Comparison of ENCODE assay signal across 15 mouse cellular contexts in the genomic region with DNA sequence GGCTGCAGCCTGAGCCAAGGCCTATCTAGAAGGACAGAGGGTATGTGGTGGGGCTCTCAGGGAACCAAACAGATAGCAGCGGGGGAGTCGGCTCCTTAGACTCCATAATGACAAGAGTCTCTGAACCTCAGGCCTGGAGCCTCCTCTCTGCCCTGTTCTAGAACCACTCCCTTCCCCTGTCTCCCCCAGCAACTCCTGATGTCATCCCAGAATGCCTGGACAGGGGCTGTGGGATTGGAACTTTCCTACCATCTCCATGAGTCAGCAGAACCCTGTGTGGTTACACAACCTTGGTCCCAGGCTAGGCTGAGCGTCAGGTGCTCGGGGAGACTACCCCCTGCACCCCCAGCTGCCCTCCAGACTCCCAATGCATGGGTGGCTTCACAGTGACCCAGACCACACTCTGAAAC. TPM values are rescaled to one million over a fixed set of nuclear protein-coding genes. Genes with fewer than 3 reads are reported as not detected.
A peak's percentile ranks its signal among the peaks of the same experiment; 100 is the strongest.
DNase-seq lines count a peak whose midpoint lies in the region; ATAC-seq and TF ChIP-seq lines count a peak whose summit lies in the region.
"Had no signal": no experiment of that assay in that cellular context is flagged by ENCODE, and none has a peak within 500 bp of the region (broad histone marks: within the 10 kb centered on the region; RNA-seq: fewer than 3 reads in every experiment).

No protein-coding gene starts in this region.

- peaks cover 6% of the 10 kb centered on the region for H3K27me3 ChIP-seq in limb, embryonic 13.5 days
- peaks cover 35% of the 10 kb centered on the region for H3K27me3 ChIP-seq in limb, embryonic 10.5 days (ENCODE audit: low read depth, poor library complexity, severe bottlenecking)
- H3K27me3 ChIP-seq in liver, embryonic 16.5 days (ENCODE audit: control insufficient read depth, insufficient read depth, low read depth, low read length): no peaks in the 10 kb centered on the region
- H3K27me3 ChIP-seq: forebrain, embryonic 15.5 days; midbrain, embryonic 13.5 days; neural tube, embryonic 13.5 days had no signal

- no peaks in the 10 kb centered on the region for H3K36me3 ChIP-seq in limb, embryonic 13.5 days
- H3K36me3 ChIP-seq in limb, embryonic 10.5 days: no peaks in the 10 kb centered on the region
- H3K36me3 ChIP-seq in liver, embryonic 16.5 days (ENCODE audit: control insufficient read depth, insufficient read depth): no peaks in the 10 kb centered on the region
- H3K36me3 ChIP-seq: embryonic facial prominence, embryonic 13.5 days; forebrain, embryonic 15.5 days; midbrain, embryonic 13.5 days; neural tube, embryonic 13.5 days had no signal

- H3K9me3 ChIP-seq in limb, embryonic 13.5 days: no peaks in the 10 kb centered on the region
- no peaks in the 10 kb centered on the region for H3K9me3 ChIP-seq in limb, embryonic 10.5 days (replicated peaks)
- H3K9me3 ChIP-seq in liver, embryonic 16.5 days (replicated peaks; ENCODE audit: control insufficient read depth, low read length): no peaks in the 10 kb centered on the region
- H3K9me3 ChIP-seq: embryonic facial prominence, embryonic 13.5 days; forebrain, embryonic 15.5 days; midbrain, embryonic 13.5 days; neural tube, embryonic 13.5 days had no signal

- H3K4me1 ChIP-seq in limb, embryonic 13.5 days: peaks cover 76% of the 10 kb centered on the region
- peaks cover 64% of the 10 kb centered on the region for H3K4me1 ChIP-seq in limb, embryonic 10.5 days
- H3K4me1 ChIP-seq in liver, embryonic 16.5 days (ENCODE audit: control insufficient read depth, low read depth, low read length): peaks cover 24% of the 10 kb centered on the region

- intact Hi-C loops in gastrocnemius, adult 2 months (cut with DNase I): no loop called here
- intact Hi-C loops in gastrocnemius, postnatal 36 days (cut with DNase I): no loop called here

- H3K9ac ChIP-seq in limb, embryonic 13.5 days: peak overlapping the region; percentile 21; the same call in 1 of the 2 replicates
- H3K9ac ChIP-seq in liver, embryonic 16.5 days (ENCODE audit: low read depth, low read length): peak overlapping the region; percentile 24
- H3K9ac ChIP-seq: embryonic facial prominence, embryonic 13.5 days; forebrain, embryonic 15.5 days; midbrain, embryonic 13.5 days; neural tube, embryonic 13.5 days had no signal

- H3K4me3 ChIP-seq in gastrocnemius, adult 2 months: no peak overlapping the region
- no peak overlapping the region for H3K4me3 ChIP-seq in limb, embryonic 13.5 days
- no peak overlapping the region for H3K4me3 ChIP-seq in limb, embryonic 10.5 days
- no peak overlapping the region for H3K4me3 ChIP-seq in liver, embryonic 16.5 days (ENCODE audit: low read depth, low read length)
- H3K4me3 ChIP-seq: embryonic facial prominence, embryonic 13.5 days; forebrain, embryonic 15.5 days; midbrain, embryonic 13.5 days; neural tube, embryonic 13.5 days had no signal

- peak overlapping the region; percentile 86 for H3K27ac ChIP-seq in gastrocnemius, adult 2 months
- no peak overlapping the region for H3K27ac ChIP-seq in limb, embryonic 13.5 days
- H3K27ac ChIP-seq in limb, embryonic 10.5 days: no peak overlapping the region
- H3K27ac ChIP-seq in liver, embryonic 16.5 days (ENCODE audit: low read length): peak overlapping the region; percentile 14; the same call in 1 of the 2 replicates
- H3K27ac ChIP-seq: embryonic facial prominence, embryonic 13.5 days; forebrain, embryonic 15.5 days; midbrain, embryonic 13.5 days; neural tube, embryonic 13.5 days had no signal

- peak; percentile 31 for DNase-seq in gastrocnemius, adult 2 months
- DNase-seq in gastrocnemius, postnatal 36 days: no peak
- no peak for DNase-seq in limb, embryonic 10.5 days (ENCODE audit: low spot score)
- peak; percentile 52 for DNase-seq in brain, adult 2 months (ENCODE audit: low read depth, low spot score)
- DNase-seq in right cerebral cortex, adult 2 months (ENCODE audit: low spot score in 2 of 2): no peak
- no peak for DNase-seq in layer of hippocampus, adult 9-10 months (ENCODE audit: low spot score)
- DNase-seq: cerebellum, adult 2 months; thymus, postnatal 4 days had no signal

- no peak overlapping the region for H3K4me2 ChIP-seq in limb, embryonic 13.5 days (replicated peaks)
- no peak overlapping the region for H3K4me2 ChIP-seq in liver, embryonic 16.5 days (ENCODE audit: low read depth, low read length)
- H3K4me2 ChIP-seq: embryonic facial prominence, embryonic 13.5 days; forebrain, embryonic 15.5 days; midbrain, embryonic 13.5 days; neural tube, embryonic 13.5 days had no signal

- ATAC-seq in limb, embryonic 13.5 days (ENCODE audit: low FRiP score, low read depth): no peak
- peak; percentile 58 for ATAC-seq in liver, embryonic 16.5 days (ENCODE audit: low read depth)
- ATAC-seq: CD4-positive, CD25-positive, alpha-beta regulatory T cell, adult 4 months; forebrain, embryonic 15.5 days; midbrain, embryonic 13.5 days had no signal

- WGBS in limb, embryonic 13.5 days: 83% methylated on average over 4 of the region's 4 CpGs
- 97% methylated on average over 4 of the region's 4 CpGs for WGBS in limb, embryonic 10.5 days
- 45% methylated on average over 4 of the region's 4 CpGs for WGBS in liver, embryonic 16.5 days (ENCODE audit: insufficient replicate concordance)

- no peak for TF ChIP-seq CTCF in gastrocnemius, adult 2 months (IDR thresholded peaks at IDR 0.05)

RNA-seq across cellular contexts. Expression of gene Pitpnm2, which starts 60.0 kb away (rescaled TPM):
- 10 to 100 TPM; 18.1 to 28.4 TPM for total RNA-seq in gastrocnemius, adult 2 months (2021)
- total RNA-seq in gastrocnemius, postnatal 36 days (2021): 10 to 100 TPM; 18.0 to 19.3 TPM
- polyA plus RNA-seq in limb, embryonic 13.5 days (2015; fragmentation: Nextera tagmentation; extraction: Ambion mirVana): 3.5 and 4.2 TPM in 2 replicates
- polyA plus RNA-seq in limb, embryonic 10.5 days (2016; fragmentation: Nextera tagmentation; extraction: Ambion mirVana): 2.0 and 2.4 TPM in 2 replicates
- polyA plus RNA-seq in liver, embryonic 16.5 days (2015; fragmentation: Nextera tagmentation; extraction: Ambion mirVana): 1.6 and 1.9 TPM in 2 replicates

Comparison
In these comparisons a context has a peak if more than half of its experiments do, and no peak if none do; other contexts are left out.
1. DNase-seq: peak in gastrocnemius, adult 2 months (single experiment) and brain, adult 2 months (single experiment); none in gastrocnemius, postnatal 36 days (0 of 2), limb, embryonic 10.5 days (single experiment), right cerebral cortex, adult 2 months (0 of 2) and layer of hippocampus, adult 9-10 months (single experiment).
2. H3K27ac ChIP-seq: peak in gastrocnemius, adult 2 months (single experiment) and liver, embryonic 16.5 days (single experiment); none in limb, embryonic 13.5 days (single experiment) and limb, embryonic 10.5 days (single experiment).